Mouse (Mus musculus) embryo, embryonic 11.5 days (tissue): ENCODE data around the gene D030056L22Rik.
"Not testable (repeated sequence)": the region's sequence is repeated elsewhere in the genome, so short reads cannot be mapped to it uniquely, and the experiment has no call there.

ENCODE experiments used
- DNase-seq: peaks from one replicate; pipeline ENCODE4 v3.0.0-alpha.2; 2012; ENCODE audit warnings: low read depth, low spot score

D030056L22Rik gene

DNA sequence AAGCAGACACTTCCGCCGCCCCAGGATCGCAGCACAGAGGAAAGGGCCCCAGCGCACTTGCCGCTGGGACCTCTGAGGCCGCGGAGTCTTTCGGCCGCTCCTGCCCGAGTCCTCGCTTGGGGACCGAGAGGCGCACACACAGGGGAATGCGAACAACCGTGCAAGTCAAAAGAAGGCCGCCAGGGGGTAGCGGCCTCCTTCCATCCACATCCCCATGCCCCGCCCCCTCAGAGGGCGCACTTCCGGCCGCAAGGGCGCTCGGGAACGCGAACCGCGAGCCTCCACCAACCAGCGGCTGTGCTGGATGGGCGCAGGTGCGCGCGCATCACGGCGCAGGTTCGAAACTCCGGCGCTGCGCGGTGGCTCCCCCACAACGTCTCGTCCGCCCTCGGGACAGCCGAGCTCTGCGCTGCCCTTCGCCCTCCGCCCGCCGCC lies at the start of gene D030056L22Rik:
TSS of gene D030056L22Rik (plus strand) at position 328 of the 435 bp plus-strand sequence.
- peak; percentile 98 for DNase-seq

DNA sequence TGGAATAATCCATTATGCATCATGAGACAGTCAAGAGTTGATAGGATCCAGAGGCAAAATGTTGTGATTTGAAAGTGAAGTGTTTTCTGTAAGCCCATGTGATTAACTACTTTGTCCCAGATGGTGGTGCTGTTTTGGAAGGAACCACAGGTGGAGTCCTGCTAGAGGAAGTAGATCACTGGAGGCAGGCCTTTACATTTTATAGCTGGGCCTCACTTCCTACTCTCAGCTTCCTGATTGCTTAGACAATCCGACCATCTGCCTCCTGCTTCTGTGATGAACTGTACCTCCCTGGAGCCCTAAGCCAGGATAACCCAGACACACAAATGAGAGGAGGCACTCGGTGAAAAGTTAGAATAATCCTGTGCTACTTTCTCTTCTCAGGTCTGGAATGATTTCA lies 49.1 kb upstream of the D030056L22Rik start:
- DNase-seq: no peak

DNA sequence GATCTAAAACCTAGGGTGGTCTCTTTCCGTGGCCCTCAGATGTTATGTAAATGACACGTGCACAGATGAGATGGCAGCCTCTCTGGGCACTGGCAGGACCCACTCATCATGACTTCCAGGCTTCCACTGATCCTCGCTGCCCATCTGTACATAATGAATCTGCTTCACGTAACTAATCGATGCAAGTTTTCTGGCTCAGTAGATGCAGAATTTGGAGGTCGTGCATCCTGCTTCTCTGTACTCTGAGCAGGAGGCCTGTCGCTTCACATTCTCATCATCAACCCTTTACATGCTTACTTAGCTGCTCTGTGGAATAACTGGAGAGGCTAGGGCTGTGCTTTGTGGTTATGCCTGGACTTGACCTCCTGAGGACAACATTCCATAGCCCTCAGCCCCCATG lies 46.0 kb upstream of the D030056L22Rik start:
- DNase-seq: no peak

GRCm38 (mm10) chr19:18669551-18669950 lies 43.4 kb upstream of the D030056L22Rik start:
- no peak for DNase-seq

DNA sequence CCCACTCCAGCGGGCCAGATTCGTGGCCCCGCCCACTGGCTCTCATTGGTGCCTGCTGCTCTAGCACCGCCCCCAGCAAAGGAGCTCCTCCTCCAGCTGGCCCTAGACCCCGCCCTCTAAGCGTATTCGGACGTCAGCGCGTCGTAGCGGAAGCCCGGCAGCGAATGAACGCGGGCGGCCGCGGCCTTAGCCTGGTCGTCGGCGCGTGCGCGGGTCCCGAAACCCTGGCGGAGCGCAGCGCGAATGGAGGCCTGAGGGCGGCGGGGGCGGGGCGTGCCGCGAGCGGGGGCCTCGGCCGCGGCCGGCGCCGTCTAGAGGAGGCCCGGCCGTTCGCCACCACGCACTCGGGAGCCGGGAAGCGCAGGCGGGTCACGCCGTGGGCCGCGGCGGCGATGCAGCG lies 42.4 kb upstream of the D030056L22Rik start, which contains the start of gene Carnmt1:
TSS of gene Carnmt1 (plus strand) at position 157 of the 400 bp plus-strand sequence.
- DNase-seq: peak; percentile 98

- DNase-seq: peak; percentile 27
These were observed 41.8 kb upstream of the D030056L22Rik start for GRCm38 (mm10) chr19:18671056-18671741.

DNA sequence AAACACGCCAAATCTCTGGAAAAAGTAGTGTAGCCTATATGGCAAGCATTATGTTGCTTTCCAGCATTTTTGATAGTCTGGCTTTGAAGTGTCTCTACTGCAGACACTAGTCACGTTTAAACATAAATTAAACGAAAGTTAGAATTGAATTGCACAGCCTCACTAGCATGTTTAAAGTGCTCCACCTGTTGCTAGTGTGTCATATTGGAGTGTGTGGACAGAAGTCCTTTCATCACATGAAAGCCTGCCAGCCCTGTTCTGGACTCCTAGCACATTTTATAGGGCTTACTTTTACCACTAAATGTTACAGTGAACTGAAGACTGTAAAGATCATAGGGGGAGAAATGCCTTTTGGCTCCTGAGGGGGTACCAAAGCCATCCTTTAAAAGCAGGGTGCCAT lies 40.5 kb upstream of the D030056L22Rik start:
- no peak for DNase-seq

- DNase-seq: no peak
These were observed 39.9 kb upstream of the D030056L22Rik start for GRCm38 (mm10) chr19:18673116-18673515.

- DNase-seq: no peak
These were observed 30.9 kb upstream of the D030056L22Rik start for GRCm38 (mm10) chr19:18682142-18682541.

GRCm38 (mm10) chr19:18687556-18687955 lies 25.4 kb upstream of the D030056L22Rik start:
- peak; percentile 32 for DNase-seq

GRCm38 (mm10) chr19:18692176-18692575 lies 20.8 kb upstream of the D030056L22Rik start:
- no peak for DNase-seq

DNA sequence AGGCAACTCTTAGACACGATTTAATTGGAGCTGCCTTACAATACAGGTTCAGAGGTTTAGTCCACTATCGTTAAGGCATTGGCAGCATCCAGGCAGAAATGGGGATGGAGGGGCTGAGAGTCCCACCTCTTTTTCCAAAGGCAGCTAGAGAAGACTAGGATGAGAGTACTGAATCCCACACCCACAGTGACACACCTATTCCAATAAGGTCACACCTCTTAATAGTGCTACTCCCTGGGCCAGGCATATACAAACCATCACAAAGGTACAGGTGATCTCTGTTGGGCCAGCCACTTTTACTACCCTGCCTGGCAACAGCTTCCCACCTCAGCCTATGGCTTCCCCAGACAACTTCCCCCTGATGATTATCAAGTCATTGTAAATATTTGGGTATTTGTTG lies 20.2 kb upstream of the D030056L22Rik start:
- no peak for DNase-seq

DNA sequence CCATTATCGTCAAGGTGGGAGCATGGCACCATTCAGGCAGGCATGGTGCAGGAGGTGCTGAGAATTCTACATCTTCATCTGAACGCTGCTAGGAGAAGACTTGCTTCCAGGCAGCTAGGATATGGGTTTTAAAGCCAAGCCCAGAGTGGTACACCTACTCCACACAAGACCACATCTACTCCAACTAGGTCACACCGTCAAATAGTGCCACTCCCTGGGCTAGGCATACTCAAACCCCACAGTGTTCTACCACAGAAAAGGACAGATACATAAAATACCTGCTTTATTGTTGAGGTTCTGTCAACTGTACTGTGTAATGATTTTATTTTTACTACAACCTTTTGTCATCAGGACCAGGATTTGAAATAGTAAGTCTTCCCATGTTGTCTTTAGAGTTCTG lies 17.9 kb upstream of the D030056L22Rik start:
- DNase-seq: no peak

GRCm38 (mm10) chr19:18695552-18695951 lies 17.4 kb upstream of the D030056L22Rik start:
- no peak for DNase-seq

GRCm38 (mm10) chr19:18708101-18708500 lies 4.9 kb upstream of the D030056L22Rik start:
- no peak for DNase-seq

- DNase-seq: no peak
These were observed 2.1 kb upstream of the D030056L22Rik start for GRCm38 (mm10) chr19:18710903-18711302.

DNA sequence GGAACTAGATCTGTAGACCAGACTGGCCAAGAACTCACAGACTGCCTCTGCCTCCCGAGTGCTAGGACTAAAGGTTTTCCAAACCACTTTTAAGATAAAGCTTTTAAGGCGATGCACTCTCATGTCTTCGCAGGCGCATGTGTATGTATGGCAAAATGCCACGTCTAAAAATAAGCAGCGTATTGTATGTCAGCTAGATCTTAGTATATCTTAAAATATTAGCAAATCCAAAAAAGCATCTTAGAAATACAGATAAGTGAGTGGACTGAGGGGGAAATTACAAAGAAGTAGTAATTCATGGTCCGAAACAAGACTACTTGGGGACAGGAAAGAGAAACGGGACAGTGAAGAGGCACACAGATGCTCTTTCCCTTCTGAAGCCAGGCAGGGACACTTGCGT lies 1.4 kb upstream of the D030056L22Rik start:
- no peak for DNase-seq

- no peak for DNase-seq
These were observed 684 bp upstream of the D030056L22Rik start for GRCm38 (mm10) chr19:18712153-18712865.

- DNase-seq: not testable (repeated sequence)
These were observed 364 bp downstream of the D030056L22Rik start for GRCm38 (mm10) chr19:18713357-18713756.

DNA sequence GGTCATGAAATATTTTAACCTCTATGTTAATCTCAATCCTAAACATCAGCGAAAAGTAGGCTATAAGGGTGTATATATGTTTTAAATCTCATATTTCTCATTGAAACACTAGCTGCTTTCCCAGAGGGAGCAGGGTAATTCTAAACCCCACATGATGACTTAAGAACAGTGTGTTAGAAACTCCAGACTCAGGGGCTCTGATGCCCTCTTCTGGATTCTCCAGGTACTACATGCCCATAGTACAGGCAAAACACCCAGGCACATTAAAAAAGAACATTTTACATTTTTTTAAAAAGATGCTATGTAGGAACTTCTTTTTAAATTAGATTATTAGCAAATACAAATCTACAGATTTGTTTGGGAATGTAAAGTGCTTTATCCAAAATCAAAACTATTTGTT lies 3.4 kb downstream of the D030056L22Rik start:
- DNase-seq: peak; percentile 68

DNA sequence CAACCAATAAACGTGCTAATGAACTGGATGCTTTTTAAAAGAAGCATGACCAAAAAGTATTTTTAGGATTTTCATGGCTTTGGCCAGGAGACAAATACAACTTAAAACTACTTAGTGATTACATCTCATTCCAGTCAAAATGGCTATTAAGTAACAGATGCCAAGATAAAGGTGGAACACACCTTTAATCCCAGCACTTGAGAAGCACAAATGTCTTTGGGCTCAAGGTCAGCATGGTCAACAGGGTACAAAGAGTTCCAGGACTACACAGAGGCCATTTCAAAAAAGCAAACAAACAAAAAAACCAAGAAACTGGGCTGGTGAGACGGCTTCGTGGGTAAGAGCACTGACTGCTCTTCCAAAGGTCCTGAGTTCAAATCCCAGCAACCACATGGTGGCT lies 7.3 kb downstream of the D030056L22Rik start:
- DNase-seq: no peak

- no peak for DNase-seq
These were observed 12.2 kb downstream of the D030056L22Rik start for GRCm38 (mm10) chr19:18725186-18725585.

DNA sequence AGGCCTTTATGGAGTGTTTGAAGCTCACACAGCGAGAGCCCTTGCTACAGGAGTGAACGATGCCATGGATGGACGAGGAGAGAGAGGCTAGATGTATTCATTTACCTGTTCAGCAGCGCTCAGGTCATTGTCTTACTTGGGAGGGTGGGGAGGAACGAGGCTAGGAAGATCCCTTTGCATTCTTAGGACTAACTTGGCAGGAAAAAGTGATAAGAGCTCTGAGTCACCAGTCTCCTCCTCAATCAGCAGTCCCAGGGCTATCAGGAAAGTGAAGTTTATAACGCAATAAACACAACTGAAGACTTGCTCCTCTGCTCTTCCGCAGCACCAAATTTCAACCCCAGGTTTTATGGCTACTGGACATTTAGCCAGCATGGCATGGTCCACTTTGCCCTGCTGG lies 17.3 kb downstream of the D030056L22Rik start:
- no peak for DNase-seq
